Mouse (Mus musculus): ENCODE measurements around the gene Sfxn3.
"Not testable (repeated sequence)": the region's sequence is repeated elsewhere in the genome, so short reads cannot be mapped to it uniquely, and the experiment has no call there.

The Sfxn3 gene

GRCm38 (mm10) chr19:45018351-45018831 lies 28.9 kb upstream of the Sfxn3 start:
- no peak for DNase-seq (ENCODE audit: low read depth, low spot score)

GRCm38 (mm10) chr19:45020348-45020747 lies 27.0 kb upstream of the Sfxn3 start:
- no peak for DNase-seq (ENCODE audit: low read depth, low spot score)

- no peak for DNase-seq (ENCODE audit: low read depth, low spot score)
Observed at GRCm38 (mm10) chr19:45021362-45021761, 25.9 kb upstream of the Sfxn3 start.

- DNase-seq (ENCODE audit: low read depth, low spot score), result no peak
Observed at GRCm38 (mm10) chr19:45023993-45024392, 23.3 kb upstream of the Sfxn3 start.

GRCm38 (mm10) chr19:45024775-45025174 lies 22.5 kb upstream of the Sfxn3 start:
- no peak for DNase-seq (ENCODE audit: low read depth, low spot score)

GRCm38 (mm10) chr19:45025937-45026568 lies 21.2 kb upstream of the Sfxn3 start:
- DNase-seq (ENCODE audit: low read depth, low spot score), result no peak

GRCm38 (mm10) chr19:45026958-45027670 lies 20.2 kb upstream of the Sfxn3 start:
- no peak for DNase-seq (ENCODE audit: low read depth, low spot score)

GRCm38 (mm10) chr19:45027848-45028247 lies 19.5 kb upstream of the Sfxn3 start:
- DNase-seq (ENCODE audit: low read depth, low spot score), result no peak

GRCm38 (mm10) chr19:45028746-45029145 lies 18.6 kb upstream of the Sfxn3 start:
- no peak for DNase-seq (ENCODE audit: low read depth, low spot score)

- no peak for DNase-seq (ENCODE audit: low read depth, low spot score)
Observed at GRCm38 (mm10) chr19:45029571-45029970, 17.7 kb upstream of the Sfxn3 start.

- DNase-seq (ENCODE audit: low read depth, low spot score), result no peak
Observed at GRCm38 (mm10) chr19:45030111-45030510, 17.2 kb upstream of the Sfxn3 start.

GRCm38 (mm10) chr19:45030746-45031693 lies 16.3 kb upstream of the Sfxn3 start:
- DNase-seq (ENCODE audit: low read depth, low spot score), result peak; percentile 69

GRCm38 (mm10) chr19:45031780-45032179 lies 15.5 kb upstream of the Sfxn3 start:
- no peak for DNase-seq (ENCODE audit: low read depth, low spot score)

- DNase-seq (ENCODE audit: low read depth, low spot score), result no peak
Observed at GRCm38 (mm10) chr19:45032570-45033332, 14.6 kb upstream of the Sfxn3 start.

- no peak for DNase-seq (ENCODE audit: low read depth, low spot score)
Observed at GRCm38 (mm10) chr19:45036867-45037266, 10.4 kb upstream of the Sfxn3 start.

- DNase-seq (ENCODE audit: low read depth, low spot score), result not testable (repeated sequence)
Observed at GRCm38 (mm10) chr19:45038198-45038597, 9.1 kb upstream of the Sfxn3 start.

GRCm38 (mm10) chr19:45040214-45040613 lies 7.1 kb upstream of the Sfxn3 start:
- no peak for DNase-seq (ENCODE audit: low read depth, low spot score)

- no peak for DNase-seq (ENCODE audit: low read depth, low spot score)
Observed at GRCm38 (mm10) chr19:45044389-45044927, 2.8 kb upstream of the Sfxn3 start.

- DNase-seq (ENCODE audit: low read depth, low spot score), result no peak
Observed at GRCm38 (mm10) chr19:45045236-45045635, 2.1 kb upstream of the Sfxn3 start.

- DNase-seq (ENCODE audit: low read depth, low spot score), result no peak
Observed at GRCm38 (mm10) chr19:45045651-45046050, 1.7 kb upstream of the Sfxn3 start, which contains the start of gene Pdzd7. Gene Pdzd7, minus strand, starts transcription at chr19:45045717.
